Mouse (Mus musculus) hindbrain, embryonic 11.5 days (tissue): ENCODE results near the gene Hsd17b7. TPM values are rescaled to one million over a fixed set of nuclear protein-coding genes. Genes with fewer than 3 reads are reported as not detected.

Source experiments
- ATAC-seq: fragments of 200-750 bp; cut with Nextera tagmentation; 2 replicates; pipeline ENCODE4 v1.8.0; 2017; ENCODE audit warnings: mild to moderate bottlenecking, moderate TSS enrichment, moderate library complexity; ENCODE audit not compliant: low FRiP score
- DNase-seq: peaks from one replicate; pipeline ENCODE4 v3.0.0-alpha.2; 2015; ENCODE audit warnings: low spot score
- H3K27ac ChIP-seq: fragments of 300-500 bp; sonication (generic); 2 replicates; pipeline ENCODE4 v1.5.1; 2014; ENCODE audit warnings: mild to moderate bottlenecking, low read depth, low read length
- H3K27me3 ChIP-seq: fragments of 300-500 bp; sonication (generic); 2 replicates; pipeline ENCODE4 v1.6.1; 2014; ENCODE audit warnings: mild to moderate bottlenecking, low read length, moderate library complexity, mixed read lengths; ENCODE audit not compliant: control insufficient read depth, insufficient read depth
- H3K36me3 ChIP-seq: fragments of 300-500 bp; sonication (generic); 2 replicates; pipeline ENCODE4 v1.6.1; 2014; ENCODE audit warnings: mild to moderate bottlenecking, low read length, moderate library complexity, mixed read lengths; ENCODE audit not compliant: control insufficient read depth, insufficient read depth
- H3K4me1 ChIP-seq: fragments of 300-500 bp; sonication (generic); replicated peaks from 2 replicates; pipeline ENCODE4 v1.6.1; 2014; ENCODE audit warnings: low read length, mixed read lengths; ENCODE audit not compliant: control insufficient read depth, insufficient read depth
- H3K4me2 ChIP-seq: fragments of 300-500 bp; sonication (generic); replicated peaks from 2 replicates; pipeline ENCODE4 v1.6.1; 2014; ENCODE audit warnings: mild to moderate bottlenecking, low read depth, low read length
- H3K4me3 ChIP-seq: fragments of 300-500 bp; sonication (generic); 2 replicates; pipeline ENCODE4 v1.5.1; 2014; ENCODE audit warnings: low read depth, low read length
- H3K9ac ChIP-seq: fragments of 300-500 bp; sonication (generic); 2 replicates; pipeline ENCODE4 v1.6.1; 2014; ENCODE audit warnings: low read depth, low read length
- H3K9me3 ChIP-seq: fragments of 300-500 bp; sonication (generic); 2 replicates; pipeline ENCODE4 v1.6.1; 2016; ENCODE audit warnings: low read length; ENCODE audit not compliant: control insufficient read depth
- WGBS: fragments of 180-500 bp; shearing (Covaris S2); extraction: QIAGEN DNeasy Blood & Tissue Kit; methylation state at CpG from one replicate; pipeline ENCODE4 v1.1.7; 2014; 5-methylcytosine and 5-hydroxymethylcytosine counted together
- polyA plus RNA-seq: library from polyadenylated mRNA; unstranded; fragments of >200 nt; fragmentation: Nextera tagmentation; extraction: Ambion mirVana; gene quantifications from 2 replicates; pipeline ENCODE4 v1.2.1, GENCODE M21; 2014

Hsd17b7 gene
- polyA plus RNA-seq, 1 experiment from 2014 or later = 27.6 TPM

DNA sequence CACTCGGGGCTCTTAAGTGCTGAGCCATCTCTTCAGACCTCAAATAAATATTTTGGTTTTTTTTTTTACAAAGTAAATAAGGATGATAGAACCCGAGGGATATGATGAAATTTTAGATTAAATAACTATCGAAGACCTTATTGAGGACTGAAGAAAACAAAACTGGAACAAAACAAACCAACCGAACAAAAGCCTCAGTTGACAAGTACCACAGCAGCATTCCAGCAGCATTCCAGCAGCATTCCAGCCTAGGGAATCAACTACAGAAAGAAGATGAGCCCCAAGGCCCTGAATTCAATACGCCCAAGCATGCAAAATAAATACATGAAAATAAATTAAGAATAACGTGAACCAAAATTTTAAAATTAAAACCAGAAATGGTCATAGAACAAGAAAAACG lies 19.1 kb downstream of the Hsd17b7 start:
- H3K36me3 ChIP-seq = peaks cover 11% of the 10 kb centered on the region
- WGBS = 67% methylated on average over 7 of the region's 7 CpGs
- no peak overlapping the region for H3K4me2 ChIP-seq
- H3K27ac ChIP-seq = no peak overlapping the region
- H3K9me3 ChIP-seq = no peaks in the 10 kb centered on the region
- no peaks in the 10 kb centered on the region for H3K4me1 ChIP-seq
- H3K4me3 ChIP-seq = no peak overlapping the region
- no peak overlapping the region for H3K9ac ChIP-seq
- no peak for DNase-seq
- no peaks in the 10 kb centered on the region for H3K27me3 ChIP-seq
- no peak for ATAC-seq

DNA sequence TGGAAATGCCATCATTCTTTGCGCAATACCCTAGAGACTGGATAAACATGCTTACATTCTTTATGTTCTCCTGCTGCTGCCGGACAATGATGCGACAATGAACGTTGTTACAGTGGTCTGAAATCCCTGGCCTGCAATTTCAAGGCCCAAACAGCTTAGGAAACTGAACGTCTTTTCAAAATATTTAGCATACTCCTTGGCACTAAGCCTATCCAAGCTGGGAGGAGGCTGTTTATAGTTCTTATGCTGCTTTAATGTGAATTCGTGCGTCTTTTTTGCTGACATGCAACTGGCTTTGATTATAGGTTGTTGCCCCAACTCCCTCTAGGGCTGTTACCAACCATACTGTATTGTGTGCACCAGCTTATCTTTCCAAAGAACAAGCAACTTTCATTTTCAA lies 20.2 kb downstream of the Hsd17b7 start:
- H3K36me3 ChIP-seq = peaks cover 9% of the 10 kb centered on the region
- no peak overlapping the region for H3K27ac ChIP-seq
- H3K9me3 ChIP-seq = no peaks in the 10 kb centered on the region
- no peaks in the 10 kb centered on the region for H3K27me3 ChIP-seq
- ATAC-seq (no peak), DNase-seq (no peak)
- H3K4me1 ChIP-seq = no peaks in the 10 kb centered on the region
- WGBS = 88% methylated on average over 7 of the region's 7 CpGs
- H3K4me3 ChIP-seq = no peak overlapping the region
- no peak overlapping the region for H3K4me2 ChIP-seq
- H3K9ac ChIP-seq = no peak overlapping the region

DNA sequence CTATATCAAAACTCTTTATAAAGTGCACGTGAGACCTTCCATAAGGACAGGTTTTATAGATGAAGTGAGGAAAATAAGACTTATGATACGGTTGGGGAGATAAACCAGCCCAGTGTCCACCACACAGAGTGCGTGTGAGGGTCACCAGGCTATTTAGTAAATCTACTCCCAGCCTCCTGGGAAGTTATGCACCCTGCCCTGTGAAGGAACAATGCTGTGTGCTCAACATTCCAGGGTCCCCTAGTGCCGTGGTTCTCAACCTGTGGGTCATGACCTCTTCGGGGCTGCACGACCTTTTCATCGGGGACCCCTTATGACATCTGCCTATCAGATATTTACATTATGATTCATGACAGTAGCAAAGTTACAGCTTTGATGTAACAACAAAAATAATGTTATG lies 20.8 kb downstream of the Hsd17b7 start:
- 73% methylated on average over 7 of the region's 7 CpGs for WGBS
- H3K36me3 ChIP-seq = peaks cover 6% of the 10 kb centered on the region; the same call in 1 of the 2 replicates
- H3K27ac ChIP-seq = no peak overlapping the region
- no peak overlapping the region for H3K4me2 ChIP-seq
- ATAC-seq (no peak), DNase-seq (no peak)
- H3K4me1 ChIP-seq = no peaks in the 10 kb centered on the region
- no peaks in the 10 kb centered on the region for H3K27me3 ChIP-seq
- H3K9ac ChIP-seq = no peak overlapping the region
- no peak overlapping the region for H3K4me3 ChIP-seq
- no peaks in the 10 kb centered on the region for H3K9me3 ChIP-seq

DNA sequence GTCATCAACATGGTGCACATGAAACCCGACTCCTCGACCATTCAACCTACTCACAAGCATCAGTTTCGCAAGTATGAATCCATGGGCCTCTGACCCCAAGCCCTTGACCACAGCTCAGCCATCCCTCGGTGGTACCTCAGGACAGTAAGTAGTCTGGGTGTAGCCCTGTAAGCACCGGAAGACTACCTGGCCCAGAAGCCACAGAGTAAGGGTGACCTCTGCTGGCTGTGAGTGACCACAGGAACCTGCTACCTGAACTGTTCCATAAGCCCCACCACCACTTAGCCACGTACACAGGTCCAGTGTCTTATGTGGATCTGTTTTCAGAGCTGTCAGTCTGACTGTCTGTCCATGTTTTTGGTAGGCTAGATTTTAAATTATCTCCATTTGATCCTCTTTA lies 21.4 kb downstream of the Hsd17b7 start:
- 83% methylated on average over 6 of the region's 6 CpGs for WGBS
- ATAC-seq = no peak
- Histone ChIP-seq H3K9me3 (no peaks in the 10 kb centered on the region), H3K9ac (no peak overlapping the region), H3K27ac (no peak overlapping the region), H3K27me3 (no peaks in the 10 kb centered on the region), H3K4me2 (no peak overlapping the region), H3K4me1 (no peaks in the 10 kb centered on the region), H3K4me3 (no peak overlapping the region), H3K36me3 (no peaks in the 10 kb centered on the region; the same call in 1 of the 2 replicates)
- no peak for DNase-seq

DNA sequence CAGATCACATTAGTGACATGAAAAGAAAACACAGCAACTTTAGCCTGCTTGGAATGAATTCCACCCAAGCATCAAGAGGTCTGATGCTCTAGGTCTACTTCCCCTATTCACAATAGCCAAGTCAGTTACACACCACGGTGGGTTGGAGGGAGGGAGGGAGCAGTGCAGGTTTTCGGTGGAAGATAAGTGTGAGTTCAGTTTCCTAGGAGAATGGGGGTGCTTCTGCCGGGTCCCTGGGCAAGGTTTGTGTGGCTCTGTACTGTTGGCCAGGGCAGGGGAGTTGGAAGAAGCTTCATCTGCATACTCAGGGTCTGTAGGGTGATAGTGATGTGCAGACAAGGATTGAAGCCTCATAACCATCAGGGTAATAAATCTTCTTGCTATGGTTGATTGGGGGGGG lies 23.0 kb downstream of the Hsd17b7 start:
- DNase-seq (no peak), ATAC-seq (no peak)

DNA sequence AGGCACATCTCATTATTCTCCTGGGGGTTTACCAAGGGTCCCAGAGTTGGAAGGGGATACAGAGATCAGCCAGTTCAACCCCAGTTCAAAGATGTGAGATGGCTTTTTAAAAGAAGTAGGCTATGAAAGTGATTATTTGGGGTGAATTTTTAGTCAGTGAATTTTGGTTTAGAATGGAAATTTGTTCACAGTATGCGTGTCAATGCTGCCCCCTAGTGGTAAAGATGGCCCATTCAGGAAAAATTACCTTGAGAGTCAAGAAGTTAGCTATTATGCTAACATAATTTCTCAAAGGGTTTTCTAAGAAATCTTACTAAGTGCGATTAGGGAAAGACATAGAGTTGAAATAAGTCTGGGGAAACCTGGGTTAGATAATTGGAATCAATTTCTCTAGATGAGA lies 29.7 kb downstream of the Hsd17b7 start:
- Histone ChIP-seq H3K27me3 (no peaks in the 10 kb centered on the region), H3K4me3 (no peak overlapping the region), H3K9me3 (no peaks in the 10 kb centered on the region), H3K27ac (no peak overlapping the region), H3K9ac (no peak overlapping the region), H3K4me1 (no peaks in the 10 kb centered on the region), H3K4me2 (no peak overlapping the region), H3K36me3 (no peaks in the 10 kb centered on the region)
- DNase-seq (peak; percentile 79), ATAC-seq (no peak)
- WGBS = 8% methylated on average over 2 of the region's 2 CpGs

More for the DNA sequence above, 23.0 kb downstream of the Hsd17b7 start:
- 66% methylated on average over 3 of the region's 3 CpGs for WGBS
- H3K36me3 ChIP-seq = no peaks in the 10 kb centered on the region
- H3K4me2 ChIP-seq = no peak overlapping the region
- H3K4me1 ChIP-seq = no peaks in the 10 kb centered on the region
- no peaks in the 10 kb centered on the region for H3K9me3 ChIP-seq
- no peak overlapping the region for H3K27ac ChIP-seq
- no peaks in the 10 kb centered on the region for H3K27me3 ChIP-seq
- H3K9ac ChIP-seq = no peak overlapping the region
- H3K4me3 ChIP-seq = no peak overlapping the region

DNA sequence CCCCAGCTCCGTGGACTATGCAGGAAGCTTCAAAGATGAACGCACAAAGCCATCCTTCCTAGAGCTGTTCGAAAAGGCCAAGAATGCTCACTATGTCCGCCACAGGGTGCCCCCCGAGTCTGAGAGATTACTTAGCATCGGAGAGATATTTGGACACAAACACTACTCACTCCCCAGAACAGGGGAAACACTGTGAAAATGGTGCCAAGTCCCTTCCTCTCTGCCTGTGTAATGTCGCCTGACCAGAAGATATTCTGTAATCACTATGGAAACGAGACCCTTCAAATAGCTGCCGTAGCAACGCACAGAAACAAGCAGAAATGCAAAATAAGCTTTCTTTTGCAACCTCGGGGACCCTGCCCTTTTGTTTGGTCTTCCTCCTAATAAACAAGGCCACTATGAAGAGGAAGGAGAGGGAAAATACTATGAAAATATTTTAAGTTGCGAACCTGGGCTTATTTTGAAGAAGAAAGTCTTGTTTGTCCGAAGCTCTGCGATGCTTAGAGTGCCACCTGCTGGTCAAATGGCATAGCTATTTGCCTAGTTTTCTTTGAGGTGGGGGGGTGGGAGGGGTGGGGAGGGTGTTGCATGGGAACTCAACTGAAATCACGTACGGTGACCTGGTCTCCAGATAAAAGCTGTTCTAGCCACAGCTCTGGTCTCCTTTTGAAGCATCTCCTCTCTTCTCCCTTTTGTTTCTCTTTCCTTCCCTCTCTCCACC lies 34.9 kb downstream of the Hsd17b7 start:
- ATAC-seq = peak; percentile 57
- Histone ChIP-seq H3K27ac (no peak overlapping the region), H3K9me3 (no peaks in the 10 kb centered on the region), H3K4me3 (no peak overlapping the region), H3K36me3 (no peaks in the 10 kb centered on the region), H3K9ac (peak overlapping the region; percentile 16; the same call in 1 of the 2 replicates), H3K4me1 (no peaks in the 10 kb centered on the region), H3K27me3 (no peaks in the 10 kb centered on the region), H3K4me2 (no peak overlapping the region; the same call in 1 of the 2 replicates)
- peak; percentile 75 for DNase-seq
- WGBS = 45% methylated on average over 16 of the region's 16 CpGs

DNA sequence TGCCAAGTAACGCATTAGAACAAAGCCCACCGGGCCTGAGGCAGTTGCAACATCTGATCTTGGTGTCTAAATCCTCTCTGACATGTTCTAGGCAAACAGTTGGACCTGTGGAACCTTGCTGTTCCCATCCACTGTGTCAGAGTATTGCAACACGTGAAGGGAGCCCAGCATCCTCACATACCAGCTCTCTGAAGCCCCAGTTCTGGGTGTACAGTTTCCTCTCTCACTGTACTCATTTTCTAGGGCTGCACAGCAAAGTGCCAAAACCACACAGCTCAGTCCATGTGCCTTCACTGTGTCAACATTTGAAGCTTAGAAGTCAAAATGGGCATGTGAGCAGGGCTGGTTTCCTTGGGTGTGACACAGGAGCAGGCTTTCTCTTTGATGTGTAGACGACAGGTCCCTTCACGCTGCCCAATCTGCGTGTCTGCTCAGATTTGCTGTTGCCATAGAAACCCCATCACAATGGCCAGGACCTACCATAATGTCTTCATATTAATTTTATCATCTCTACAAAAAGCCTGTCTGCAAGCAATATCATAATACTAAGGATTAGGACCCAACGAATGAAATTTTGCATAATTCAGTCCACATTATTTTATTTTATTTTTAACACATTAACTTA lies 36.8 kb downstream of the Hsd17b7 start:
- WGBS = 80% methylated on average over 7 of the region's 7 CpGs
- H3K9me3 ChIP-seq = no peaks in the 10 kb centered on the region
- no peaks in the 10 kb centered on the region for H3K27me3 ChIP-seq
- DNase-seq = no peak
- no peak overlapping the region for H3K4me3 ChIP-seq
- no peaks in the 10 kb centered on the region for H3K36me3 ChIP-seq
- no peak for ATAC-seq
- H3K4me2 ChIP-seq = no peak overlapping the region
- H3K9ac ChIP-seq = no peak overlapping the region
- no peak overlapping the region for H3K27ac ChIP-seq
- no peaks in the 10 kb centered on the region for H3K4me1 ChIP-seq

DNA sequence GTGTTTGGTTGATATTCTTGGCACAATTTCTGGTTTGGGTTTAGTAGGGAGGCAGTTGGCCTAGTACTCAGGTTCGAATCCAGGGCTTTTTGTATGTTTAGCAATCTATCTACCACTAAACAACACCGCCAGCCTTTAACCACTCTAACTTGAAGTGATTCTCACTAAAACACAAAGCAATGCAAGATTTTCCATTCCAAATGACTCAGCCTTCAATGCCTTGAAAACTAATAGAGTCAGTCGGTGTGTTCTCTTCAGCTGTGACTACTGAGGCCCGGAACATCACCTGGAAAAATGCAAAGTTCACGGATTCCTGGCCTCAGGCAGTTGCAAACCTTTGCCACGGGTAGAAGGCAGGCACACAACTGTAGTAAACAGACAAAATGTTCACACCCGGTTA lies 37.3 kb downstream of the Hsd17b7 start:
- DNase-seq (no peak), ATAC-seq (no peak)
- H3K4me1 ChIP-seq = no peaks in the 10 kb centered on the region
- WGBS = 85% methylated on average over 7 of the region's 7 CpGs
- H3K27me3 ChIP-seq = no peaks in the 10 kb centered on the region
- no peaks in the 10 kb centered on the region for H3K36me3 ChIP-seq
- no peak overlapping the region for H3K4me3 ChIP-seq
- H3K4me2 ChIP-seq = no peak overlapping the region
- no peak overlapping the region for H3K9ac ChIP-seq
- H3K27ac ChIP-seq = no peak overlapping the region
- no peaks in the 10 kb centered on the region for H3K9me3 ChIP-seq
